ENCODE assay signal across 11 mouse cellular contexts in genomic region chr9:107285009-107285408, GRCm38 (mm10). TPM values are rescaled to one million over a fixed set of nuclear protein-coding genes. Genes with fewer than 3 reads are reported as not detected.
DNase-seq lines count a peak whose midpoint lies in the region; ATAC-seq and TF ChIP-seq lines count a peak whose summit lies in the region.
"Had no signal": no experiment of that assay in that cellular context is flagged by ENCODE, and none has a peak within 500 bp of the region (broad histone marks: within the 10 kb centered on the region; RNA-seq: fewer than 3 reads in every experiment).

No protein-coding gene starts in this region.

- no peak overlapping the region for H3K9ac ChIP-seq in MEL (ENCODE audit: control insufficient read depth, low read depth, low read length, poor library complexity, severe bottlenecking)
- H3K9ac ChIP-seq in forebrain, postnatal 0 days = no peak overlapping the region
- H3K9ac ChIP-seq: heart, embryonic 12.5 days had no signal

- H3K79me2 ChIP-seq in MEL (ENCODE audit: control insufficient read depth, insufficient read depth, low read length, poor library complexity) = peaks cover 4% of the 10 kb centered on the region

- H3K4me3 ChIP-seq in MEL (ENCODE audit: control insufficient read depth in 1 of 2, insufficient read depth in 1 of 2, low read depth in 2 of 2, low read length in 2 of 2) = no peak overlapping the region
- H3K4me3 ChIP-seq in forebrain, postnatal 0 days (ENCODE audit: low read depth, low read length) = no peak overlapping the region
- H3K4me3 ChIP-seq: heart, embryonic 12.5 days; myocyte had no signal

- peaks cover 11 to 50% of the 10 kb centered on the region in 2 experiments for H3K4me1 ChIP-seq in MEL (ENCODE audit: control insufficient read depth in 1 of 2, insufficient read depth in 2 of 2, low read length in 2 of 2)
- no peaks in the 10 kb centered on the region for H3K4me1 ChIP-seq in forebrain, postnatal 0 days (ENCODE audit: insufficient read depth)

- no peaks in the 10 kb centered on the region for H3K9me3 ChIP-seq in MEL (replicated peaks; ENCODE audit: insufficient read depth, low read length)
- no peaks in the 10 kb centered on the region for H3K9me3 ChIP-seq in forebrain, postnatal 0 days (ENCODE audit: low read length)
- H3K9me3 ChIP-seq: heart, embryonic 12.5 days had no signal

- peak in 1 of 2 experiments; percentile 9; a peak in 1 of 4 replicates for TF ChIP-seq EP300 in MEL (IDR thresholded peaks at IDR 0.05; ENCODE audit: low read depth in 1 of 2, low read length in 2 of 2)

- no peak overlapping the region for H3K4me2 ChIP-seq in forebrain, postnatal 0 days (ENCODE audit: low read depth)
- H3K4me2 ChIP-seq: heart, embryonic 12.5 days had no signal

- ATAC-seq in forebrain, postnatal 0 days = no peak
- ATAC-seq: hindbrain, embryonic 16.5 days had no signal

- H3K36me3 ChIP-seq in MEL (ENCODE audit: control insufficient read depth in 1 of 2, insufficient read depth in 2 of 2, low read length in 2 of 2) = peaks cover 0 to 24% of the 10 kb centered on the region in 2 experiments; a peak in 3 of 4 replicates
- H3K36me3 ChIP-seq in forebrain, postnatal 0 days (ENCODE audit: insufficient read depth) = no peaks in the 10 kb centered on the region
- H3K36me3 ChIP-seq: heart, embryonic 12.5 days had no signal

- TF ChIP-seq POLR2A in MEL (IDR thresholded peaks at IDR 0.05; ENCODE audit: control insufficient read depth in 1 of 2, insufficient read depth in 1 of 2, low read depth in 1 of 2, low read length in 2 of 2, poor library complexity in 1 of 2) = no peak

- peak; percentile 58 to 79 for DNase-seq in spleen, postnatal 4 days (ENCODE audit: low spot score in 2 of 2)
- DNase-seq in spleen, postnatal 14 days (ENCODE audit: low spot score in 2 of 2) = no peak
- peak; percentile 53 for DNase-seq in MEL (ENCODE audit: low read depth, low spot score)
- DNase-seq in kidney, postnatal 4 days = peak; percentile 55 to 67
- peak; percentile 48 for DNase-seq in naive thymus-derived CD4-positive, alpha-beta T cell, adult 2 months (ENCODE audit: low read depth)
- DNase-seq in layer of hippocampus, adult 18-20 months (ENCODE audit: low spot score in 2 of 2) = no peak
- DNase-seq in forebrain, postnatal 0 days = no peak
- no peak for DNase-seq in right cerebral cortex, postnatal 36 days (ENCODE audit: low spot score in 2 of 2)

- no peak for TF ChIP-seq RAD21 in MEL (IDR thresholded peaks at IDR 0.05; ENCODE audit: low read depth, low read length)

- 16% methylated on average over 3 of the region's 3 CpGs for WGBS in forebrain, postnatal 0 days

- H3K27me3 ChIP-seq in MEL (ENCODE audit: control insufficient read depth in 1 of 2, insufficient read depth in 2 of 2, low read length in 2 of 2) = no peaks in the 10 kb centered on the region
- H3K27me3 ChIP-seq in forebrain, postnatal 0 days (ENCODE audit: insufficient read depth, low read length) = no peaks in the 10 kb centered on the region

- H3K27ac ChIP-seq in MEL (ENCODE audit: control insufficient read depth, low read depth, low read length) = no peak overlapping the region
- H3K27ac ChIP-seq in forebrain, postnatal 0 days (ENCODE audit: low read depth, low read length) = no peak overlapping the region

- no peak for TF ChIP-seq CTCF in MEL (IDR thresholded peaks at IDR 0.05 in 2 of 3, conservative IDR thresholded peaks at IDR 0.05 in 1 of 3; ENCODE audit: control insufficient read depth in 1 of 3, insufficient read depth in 1 of 3, low read depth in 2 of 3, low read length in 3 of 3, poor library complexity in 1 of 3, severe bottlenecking in 1 of 3)
- no peak for TF ChIP-seq CTCF in forebrain, postnatal 0 days (IDR thresholded peaks at IDR 0.05; ENCODE audit: low read depth)

TF ChIP-seq in MEL, 35 proteins besides CTCF, POLR2A, EP300 and RAD21:
- TF ChIP-seq CHD2 (IDR thresholded peaks at IDR 0.05; ENCODE audit: low read length) (peak; percentile 42), MEF2A (IDR thresholded peaks at IDR 0.05; ENCODE audit: extremely low read depth, insufficient replicate concordance, low read depth, low read length, poor library complexity, severe bottlenecking) (no peak)

RNA-seq across cellular contexts. Expression of gene Mapkapk3, which starts 4.7 kb away (rescaled TPM):
- 36.0 and 49.9 TPM in 2 replicates for total RNA-seq in MEL (2012; rRNA removed)
- 10 to 100 TPM in 1 of 2 experiments, not detected in 1; 42.3 TPM for polyA plus RNA-seq in MEL (2012; ENCODE audit: insufficient read depth in 1 of 2, insufficient read length in 2 of 2, low read depth in 1 of 2, low replicate concordance in 2 of 2, missing spikeins in 1 of 2)
- total RNA-seq in layer of hippocampus, adult 18-20 months (2021) = 1 to 10 TPM; 1.8 to 2.2 TPM
- 1.5 and 1.6 TPM in 2 replicates for total RNA-seq in forebrain, postnatal 0 days (2014; rRNA removed)
- polyA plus RNA-seq in forebrain, postnatal 0 days (2015; fragmentation: Nextera tagmentation; extraction: Ambion mirVana) = 1.2 and 1.5 TPM in 2 replicates

RNA-seq across cellular contexts. Expression of gene Cish, which starts 10.8 kb away (rescaled TPM):
- total RNA-seq in MEL (2012; rRNA removed) = 5.1 and 10.0 TPM in 2 replicates
- 10 to 100 TPM in 1 of 2 experiments, not detected in 1; 24.5 TPM for polyA plus RNA-seq in MEL (2012; ENCODE audit: insufficient read depth in 1 of 2, insufficient read length in 2 of 2, low read depth in 1 of 2, low replicate concordance in 2 of 2, missing spikeins in 1 of 2)
- total RNA-seq in layer of hippocampus, adult 18-20 months (2021) = 1 to 10 TPM; 3.0 to 6.3 TPM
- total RNA-seq in forebrain, postnatal 0 days (2014; rRNA removed) = 2.7 and 4.0 TPM in 2 replicates
- 11.2 and 12.2 TPM in 2 replicates for polyA plus RNA-seq in forebrain, postnatal 0 days (2015; fragmentation: Nextera tagmentation; extraction: Ambion mirVana)

RNA-seq across cellular contexts. Expression of gene Hemk1, which starts 53.1 kb away (rescaled TPM):
- 7.5 TPM in 2 replicates for total RNA-seq in MEL (2012; rRNA removed)
- polyA plus RNA-seq in MEL (2012; ENCODE audit: insufficient read depth in 1 of 2, insufficient read length in 2 of 2, low read depth in 1 of 2, low replicate concordance in 2 of 2, missing spikeins in 1 of 2) = 10 to 100 TPM in 1 of 2 experiments, not detected in 1; 11.8 TPM
- 10 to 100 TPM; 14.5 to 14.9 TPM for total RNA-seq in layer of hippocampus, adult 18-20 months (2021)
- total RNA-seq in forebrain, postnatal 0 days (2014; rRNA removed) = 14.1 and 14.2 TPM in 2 replicates
- 12.9 and 13.4 TPM in 2 replicates for polyA plus RNA-seq in forebrain, postnatal 0 days (2015; fragmentation: Nextera tagmentation; extraction: Ambion mirVana)

RNA-seq across cellular contexts. Expression of gene Dock3, which starts 53.3 kb away (rescaled TPM):
- 0.08 TPM in 1 of 2 replicates, not detected in the other for total RNA-seq in MEL (2012; rRNA removed)
- polyA plus RNA-seq in MEL (2012; ENCODE audit: insufficient read depth in 1 of 2, insufficient read length in 2 of 2, low read depth in 1 of 2, low replicate concordance in 2 of 2, missing spikeins in 1 of 2) = under 1 TPM in 1 of 2 experiments, not detected in 1; 0.03 TPM
- total RNA-seq in layer of hippocampus, adult 18-20 months (2021) = 100 to 1,000 TPM; 105 to 112 TPM
- total RNA-seq in forebrain, postnatal 0 days (2014; rRNA removed) = 53.7 and 57.0 TPM in 2 replicates
- polyA plus RNA-seq in forebrain, postnatal 0 days (2015; fragmentation: Nextera tagmentation; extraction: Ambion mirVana) = 13.8 and 21.3 TPM in 2 replicates

RNA-seq across cellular contexts. Expression of gene 6430571L13Rik, which starts 55.4 kb away (rescaled TPM):
- 0.35 and 0.36 TPM in 2 replicates for total RNA-seq in MEL (2012; rRNA removed)
- under 1 TPM in 1 of 2 experiments, not detected in 1; 0.35 TPM for polyA plus RNA-seq in MEL (2012; ENCODE audit: insufficient read depth in 1 of 2, insufficient read length in 2 of 2, low read depth in 1 of 2, low replicate concordance in 2 of 2, missing spikeins in 1 of 2)
- 1 to 10 TPM; 2.5 to 3.2 TPM for total RNA-seq in layer of hippocampus, adult 18-20 months (2021)
- 5.2 and 7.2 TPM in 2 replicates for total RNA-seq in forebrain, postnatal 0 days (2014; rRNA removed)
- 3.7 and 6.0 TPM in 2 replicates for polyA plus RNA-seq in forebrain, postnatal 0 days (2015; fragmentation: Nextera tagmentation; extraction: Ambion mirVana)

Comparison
In these comparisons a context has a peak if more than half of its experiments do, and no peak if none do; other contexts are left out.
1. DNase-seq: peak in spleen, postnatal 4 days (2 of 2), MEL (single experiment), kidney, postnatal 4 days (2 of 2) and naive thymus-derived CD4-positive, alpha-beta T cell, adult 2 months (single experiment); none in spleen, postnatal 14 days (0 of 2), layer of hippocampus, adult 18-20 months (0 of 2), forebrain, postnatal 0 days (single experiment) and right cerebral cortex, postnatal 36 days (0 of 2).
2. RNA of gene Mapkapk3, which starts 4.7 kb away (total RNA-seq): 36.0 to 49.9 TPM in MEL; 1.8 to 2.2 TPM in layer of hippocampus, adult 18-20 months and 1.5 to 1.6 TPM in forebrain, postnatal 0 days; every median in the first group is over 10 times any median in the second.